Mouse (Mus musculus) right cerebral cortex, postnatal 14 days (tissue): Measurements from ENCODE around the gene Rcn1.

Source experiments
- DNase-seq: peaks from one replicate; pipeline ENCODE4 v3.0.0; 2022

The Rcn1 gene

DNA sequence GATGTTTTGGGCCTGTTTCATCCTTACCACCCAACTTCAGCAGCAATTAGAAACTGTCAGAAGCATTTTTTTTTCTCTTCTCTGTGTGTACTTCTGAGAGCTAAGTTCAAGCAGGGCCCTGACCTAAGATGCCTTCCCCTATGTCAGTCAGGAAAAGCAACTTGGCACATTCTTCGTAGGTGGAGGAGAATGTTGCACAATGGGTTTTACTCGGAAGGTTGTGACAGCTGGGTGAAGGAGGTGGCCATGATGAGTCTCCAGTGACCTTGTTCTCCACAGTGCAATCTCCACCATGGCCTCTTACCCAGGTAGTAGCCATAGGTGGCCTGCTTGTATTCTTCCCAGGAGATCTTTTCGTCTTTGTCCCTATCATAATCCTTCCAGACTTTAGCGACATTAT is 4.7 kb downstream of the Rcn1 start:
- DNase-seq: no peak

DNA sequence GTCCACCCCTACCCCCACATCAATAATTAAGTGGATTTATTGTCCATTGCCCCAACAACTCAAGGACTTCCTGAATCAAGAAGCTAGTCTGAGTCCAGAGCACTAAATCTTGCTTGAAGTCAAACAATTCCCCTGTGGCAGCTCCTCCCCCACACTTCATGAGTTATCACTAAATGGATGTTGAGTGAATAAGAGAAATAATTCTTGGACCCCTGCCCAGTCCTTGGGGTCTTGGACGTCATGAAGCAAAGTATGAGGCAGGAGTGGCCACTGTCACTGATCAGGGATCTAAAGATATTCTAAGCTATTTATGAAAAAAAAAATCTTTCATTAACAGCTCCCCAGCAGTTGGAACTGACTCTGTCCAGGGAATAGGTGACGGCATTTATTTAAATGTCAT is 6.6 kb downstream of the Rcn1 start:
- DNase-seq: no peak

DNA sequence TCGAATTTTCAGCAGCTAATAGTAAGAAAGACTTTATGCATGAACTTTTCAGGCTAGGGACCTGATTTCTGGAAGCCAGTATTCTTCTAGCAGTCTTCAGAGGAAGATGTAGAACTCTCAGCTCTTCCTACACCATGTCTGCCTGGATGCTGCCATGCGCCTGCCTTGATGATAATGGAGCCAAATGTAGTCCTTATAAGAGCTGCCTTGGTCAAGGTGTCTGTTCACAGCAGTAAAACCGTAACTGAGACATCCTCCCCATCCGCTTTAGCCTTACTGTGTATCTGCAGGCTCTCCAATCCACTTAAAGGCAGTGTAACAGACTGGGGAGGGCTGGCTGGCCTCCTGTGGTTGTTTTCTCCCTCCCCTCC is 7.7 kb downstream of the Rcn1 start:
- no peak for DNase-seq

DNA sequence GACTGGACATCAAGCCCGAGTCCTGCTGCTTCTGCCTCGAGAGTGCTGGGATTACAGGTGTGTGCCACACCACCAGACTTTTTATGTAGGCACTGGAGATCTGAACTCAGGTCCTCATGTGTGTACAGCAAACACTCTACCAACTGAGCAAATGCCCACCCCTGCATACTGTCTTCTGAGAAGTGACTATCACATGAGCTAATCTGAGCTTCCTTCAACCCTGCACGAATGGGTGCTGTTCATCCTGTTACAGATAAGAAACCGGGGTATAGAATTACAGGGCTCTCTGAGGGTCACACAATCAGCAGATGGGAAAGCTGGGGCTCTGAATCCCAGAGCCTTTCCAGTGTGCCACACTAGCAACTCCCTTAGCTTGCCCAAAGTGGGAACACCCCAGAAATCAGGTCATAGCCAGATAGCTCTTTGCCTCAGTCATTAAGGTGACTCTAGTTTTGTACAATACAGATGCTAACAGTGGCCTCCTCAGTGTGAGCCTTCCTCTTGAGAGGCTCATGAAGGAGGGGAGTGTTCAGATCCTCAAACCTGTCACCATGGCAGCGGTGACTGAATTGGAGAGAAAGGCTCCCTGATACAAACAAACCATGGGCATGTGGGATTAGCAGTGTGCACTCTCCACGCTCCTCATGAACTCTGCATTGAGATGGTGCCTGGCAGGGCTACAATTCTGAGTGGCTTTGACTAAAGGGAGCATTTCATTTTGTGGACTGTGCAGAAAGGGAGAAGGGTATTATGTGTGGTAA is 8.3 kb downstream of the Rcn1 start:
- DNase-seq: no peak

DNA sequence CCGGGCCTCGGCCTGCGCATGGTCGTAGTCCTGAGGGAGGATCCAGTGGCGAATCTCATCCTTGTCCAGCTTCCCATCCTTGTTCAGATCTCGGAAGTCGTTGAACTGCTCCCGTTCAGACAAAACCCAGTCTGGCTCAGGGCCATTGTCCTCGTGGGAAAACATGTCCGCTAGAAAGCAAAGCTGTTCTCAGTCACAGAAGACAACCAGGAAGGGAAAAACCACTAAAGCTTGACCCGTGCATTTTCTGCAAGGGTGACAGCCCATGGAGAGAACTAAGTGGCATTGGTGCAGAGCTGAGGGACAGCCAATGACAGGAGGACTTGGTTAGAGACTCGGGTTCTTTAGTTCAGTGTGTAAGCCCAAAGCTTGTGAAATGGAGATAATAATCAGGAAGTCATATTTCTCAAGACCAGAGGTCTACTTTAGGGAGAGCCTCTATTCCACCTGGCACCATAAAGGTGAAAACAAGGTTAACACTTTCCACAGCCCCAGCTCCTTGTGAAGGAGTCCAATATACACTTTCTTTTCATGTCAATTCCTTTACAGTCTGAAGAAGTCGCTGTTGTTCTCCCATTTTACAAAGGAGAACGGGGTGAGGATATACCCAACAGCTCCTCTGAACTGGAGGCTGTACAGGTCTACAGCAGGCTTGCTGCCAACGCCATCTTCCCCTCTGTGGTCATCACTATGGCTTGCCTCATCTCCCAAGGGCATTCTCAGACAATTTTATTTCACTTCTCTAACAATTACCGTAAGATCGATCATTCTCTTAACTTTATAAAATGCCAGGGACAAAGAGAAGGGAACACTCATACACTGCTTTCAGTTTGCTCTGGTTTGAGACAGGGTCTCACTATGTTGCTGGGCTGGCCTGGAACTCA is 9.9 kb downstream of the Rcn1 start:
- no peak for DNase-seq

DNA sequence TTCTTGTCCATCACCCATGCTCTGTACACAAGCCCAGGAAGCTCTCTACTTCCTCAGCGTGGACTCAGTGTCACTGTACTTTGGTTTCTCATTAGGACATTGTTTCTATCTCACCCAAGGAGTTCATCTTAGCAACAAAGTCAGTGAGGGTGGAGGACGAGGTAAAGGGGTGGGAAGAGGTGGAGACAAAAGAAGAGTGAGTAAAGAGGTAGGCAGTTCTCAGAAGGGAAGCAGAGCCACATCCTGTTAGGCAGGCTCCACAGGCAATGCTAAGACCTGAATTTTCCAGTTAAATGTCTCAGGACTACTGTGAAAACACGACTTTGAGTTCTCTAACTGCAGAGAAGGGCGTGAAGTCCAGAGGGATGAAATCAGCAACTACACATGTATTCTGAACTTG is 12.7 kb downstream of the Rcn1 start:
- DNase-seq: no peak

DNA sequence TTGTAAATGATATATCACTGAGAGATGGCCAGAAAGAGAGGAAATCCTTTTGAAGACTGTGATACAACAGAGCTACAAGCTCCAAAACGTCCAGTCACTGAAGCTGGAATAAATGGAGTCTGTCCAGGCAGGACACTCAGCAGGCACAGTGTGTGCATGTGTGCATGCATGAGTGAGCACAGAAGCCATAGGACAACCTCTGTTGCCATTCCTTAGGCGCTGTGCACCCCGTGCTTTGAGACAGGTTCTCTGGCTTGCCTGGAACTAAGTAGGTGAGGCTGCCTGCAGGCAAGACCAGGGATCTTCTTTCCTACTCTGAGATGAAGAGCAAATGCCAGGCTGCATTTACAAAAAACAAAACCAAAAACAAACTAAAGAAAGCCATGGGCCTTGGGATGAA is 14.1 kb downstream of the Rcn1 start:
- DNase-seq: no peak

DNA sequence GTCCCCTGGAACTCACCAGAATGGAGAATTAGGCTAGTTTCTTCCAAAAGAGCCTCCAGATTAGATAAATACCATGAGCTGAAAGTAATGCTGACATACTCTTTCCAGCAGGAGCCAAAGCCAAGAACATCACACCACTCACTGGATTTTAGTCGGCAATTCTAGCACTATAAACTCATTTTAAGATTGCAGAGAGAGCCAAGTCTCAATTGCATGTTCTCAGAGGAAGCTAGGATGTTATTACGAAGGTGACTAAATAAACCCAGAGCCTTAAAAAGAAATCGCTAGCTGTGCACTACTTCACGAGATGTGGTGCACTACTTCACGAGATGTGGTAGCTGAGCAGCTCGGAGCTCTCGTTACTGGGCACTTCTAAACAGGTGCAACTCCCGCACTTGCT is 16.1 kb downstream of the Rcn1 start:
- no peak for DNase-seq

DNA sequence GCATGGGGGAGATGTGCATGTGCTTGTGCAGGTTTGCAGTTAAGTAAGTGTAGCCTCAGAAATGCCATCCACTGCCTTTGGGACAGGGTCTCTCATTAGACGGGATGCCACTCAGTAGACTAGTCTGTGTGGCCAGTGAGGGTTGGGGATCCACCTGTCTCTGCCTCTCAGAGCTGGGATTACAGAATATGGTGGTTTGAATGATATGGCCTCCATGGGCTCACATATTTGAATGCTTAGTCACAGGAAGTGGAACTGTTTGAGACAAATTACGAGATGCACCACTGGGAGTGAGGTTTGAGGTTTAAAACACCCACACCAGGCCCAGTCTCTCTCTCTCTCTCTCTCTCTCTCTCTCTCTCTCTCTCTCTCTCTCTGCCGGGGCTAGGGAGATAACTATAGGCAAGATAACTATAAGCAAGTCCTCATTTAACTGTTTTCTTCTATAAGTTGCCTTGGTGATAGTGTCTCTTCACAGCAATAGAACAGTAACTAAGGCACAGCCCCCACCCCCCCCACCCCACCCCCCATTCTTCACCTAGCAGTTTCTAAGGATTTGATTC is 18.3 kb downstream of the Rcn1 start:
- DNase-seq: no peak

DNA sequence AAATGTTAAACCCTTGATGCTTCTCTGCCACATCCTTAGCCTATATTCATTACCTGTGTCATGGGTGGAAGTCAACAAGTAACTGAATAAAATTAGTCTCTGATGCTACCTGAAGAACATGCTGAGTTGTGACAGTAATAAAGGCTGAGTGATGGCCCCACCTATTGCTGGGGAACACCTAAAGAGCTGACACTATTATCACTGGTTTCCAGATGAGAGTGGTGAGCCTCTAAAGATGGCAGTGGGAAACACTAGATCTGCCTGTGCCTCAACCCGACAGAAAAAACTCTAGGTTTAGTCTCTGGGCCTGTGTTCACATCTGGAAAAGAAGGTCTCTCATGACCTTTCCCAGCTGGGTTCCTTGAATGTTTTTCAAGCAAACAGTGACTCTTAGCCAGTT is 19.4 kb downstream of the Rcn1 start:
- no peak for DNase-seq

DNA sequence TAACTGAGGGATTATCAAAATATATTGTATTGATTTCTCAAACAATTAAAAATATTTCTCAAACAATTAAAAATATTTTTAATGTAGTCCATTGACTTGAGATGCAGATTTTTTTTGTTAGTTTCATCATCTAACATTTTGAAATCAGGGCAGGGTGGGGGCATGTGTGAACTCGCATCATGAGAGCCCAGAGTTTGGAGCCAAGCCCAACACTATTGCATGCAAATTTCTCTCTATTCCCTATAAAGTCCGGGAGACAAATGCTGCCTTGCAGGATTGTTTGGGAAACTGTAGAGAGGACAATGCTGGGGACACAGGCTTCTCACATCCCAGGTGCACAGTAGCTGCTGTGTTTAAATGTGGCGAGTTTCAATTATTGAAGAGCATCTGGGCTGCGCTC is 23.4 kb downstream of the Rcn1 start:
- DNase-seq: no peak

DNA sequence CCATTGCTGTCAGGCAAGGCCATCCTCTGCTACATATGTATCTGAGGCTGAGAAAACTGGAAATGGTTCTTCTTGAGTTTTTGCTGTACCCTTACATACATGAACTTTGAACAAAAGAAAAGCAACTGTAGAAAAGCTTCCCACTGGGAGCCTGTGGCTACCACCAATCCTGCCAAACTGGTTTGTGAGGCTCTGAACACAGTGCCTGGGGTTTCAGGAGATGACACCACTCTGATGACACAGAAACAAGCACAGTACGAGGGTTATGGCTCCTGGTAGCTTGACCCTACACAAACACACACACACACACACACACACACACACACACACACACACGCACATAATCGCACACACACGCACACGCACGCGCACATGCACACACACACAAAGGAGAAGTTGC is 23.9 kb downstream of the Rcn1 start:
- DNase-seq: no peak

DNA sequence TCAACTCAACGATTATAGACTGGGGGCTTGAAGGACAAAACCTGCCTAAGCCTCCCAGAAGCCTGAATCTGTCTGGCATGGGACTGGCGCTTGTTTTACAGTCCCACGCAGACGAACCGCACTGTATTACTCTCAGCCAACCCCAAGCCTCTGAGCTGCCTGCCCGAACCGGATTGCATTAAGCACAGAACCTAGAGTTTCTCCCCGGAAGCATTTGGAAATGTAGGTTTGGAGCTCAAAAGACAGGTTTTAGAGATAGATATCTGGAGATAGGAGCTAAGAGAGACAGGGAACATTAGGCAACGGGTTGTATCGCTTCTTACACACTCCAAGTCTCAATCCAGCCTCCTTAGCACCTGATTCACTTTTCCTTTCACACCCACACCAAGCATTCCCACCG is 25.5 kb downstream of the Rcn1 start:
- DNase-seq: no peak

DNA sequence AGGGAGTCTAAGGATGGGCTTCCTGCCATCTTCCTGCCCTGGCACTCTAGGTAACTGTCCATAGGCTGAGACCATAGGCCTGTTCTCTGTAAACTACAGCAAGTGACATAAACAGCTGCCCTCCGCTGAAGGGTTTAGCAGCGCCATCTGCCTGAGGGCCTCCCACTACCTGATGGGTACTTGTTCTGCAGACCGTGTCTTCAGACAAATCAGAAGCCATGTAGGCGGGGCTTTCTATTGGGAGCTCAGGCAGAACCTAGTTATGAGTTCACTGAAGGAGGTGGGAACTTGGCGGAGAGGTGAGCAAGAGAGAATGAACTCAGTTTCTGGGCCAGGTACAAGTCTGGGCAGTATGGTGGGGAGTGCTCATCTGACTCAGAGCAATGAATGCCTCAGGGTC is 26.4 kb downstream of the Rcn1 start:
- no peak for DNase-seq

DNA sequence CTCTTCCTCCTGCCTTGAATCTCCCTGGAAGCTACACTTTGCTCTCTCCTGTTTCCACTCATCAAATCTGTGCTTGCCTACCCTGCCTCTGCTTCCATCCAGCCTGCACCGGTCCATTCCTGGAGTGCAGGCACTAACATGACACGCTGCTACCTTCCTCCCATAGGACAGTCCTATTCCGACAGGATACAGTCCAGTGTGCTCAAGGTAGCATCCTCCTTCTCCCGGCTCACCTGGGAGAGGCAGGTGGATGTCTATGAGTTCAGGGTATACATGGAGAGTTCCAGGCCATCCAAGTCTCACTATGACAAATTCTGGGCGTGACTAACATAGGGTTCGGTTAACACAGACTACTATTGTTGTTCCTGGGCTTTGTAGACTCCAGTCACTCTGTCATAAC is 27.0 kb downstream of the Rcn1 start:
- DNase-seq: no peak

DNA sequence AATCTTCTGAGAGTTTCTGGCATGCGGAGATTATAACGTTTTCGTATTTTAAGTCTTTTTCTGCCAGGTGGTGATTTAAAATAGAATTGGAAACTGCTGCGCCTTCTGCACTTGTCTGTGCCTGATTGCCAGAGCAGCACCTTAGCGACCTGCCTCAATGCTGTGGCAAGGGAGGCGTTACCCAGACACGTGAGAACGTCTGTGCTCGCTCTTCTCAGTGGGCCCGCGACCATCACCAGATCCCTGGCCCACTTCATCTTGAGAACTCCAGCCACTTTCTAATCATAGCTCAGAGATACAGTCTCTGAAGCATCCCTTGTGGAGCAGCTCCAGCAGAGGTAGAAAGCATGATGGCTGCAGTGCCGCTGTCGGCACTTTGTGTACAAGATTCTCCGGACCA is 28.4 kb downstream of the Rcn1 start:
- DNase-seq: no peak

DNA sequence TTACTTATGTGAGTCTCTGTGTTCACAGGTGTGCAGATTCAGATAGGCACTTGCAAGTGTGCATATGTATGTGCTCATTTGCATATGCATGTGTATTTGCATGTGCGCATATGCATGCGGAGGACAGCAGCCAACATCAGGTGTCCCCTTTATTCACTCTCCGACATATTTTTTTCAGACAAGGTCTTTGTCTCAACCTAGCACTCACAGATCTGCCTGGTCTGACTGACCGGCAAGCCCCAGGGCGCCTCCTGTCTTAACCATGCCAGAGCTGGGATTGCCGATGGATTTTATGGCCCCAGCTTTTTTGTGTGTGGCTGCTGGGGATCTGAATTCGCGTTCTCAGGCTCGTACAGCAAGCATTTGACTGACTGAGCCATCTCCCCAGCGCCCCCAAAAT is 28.9 kb downstream of the Rcn1 start:
- DNase-seq: no peak

DNA sequence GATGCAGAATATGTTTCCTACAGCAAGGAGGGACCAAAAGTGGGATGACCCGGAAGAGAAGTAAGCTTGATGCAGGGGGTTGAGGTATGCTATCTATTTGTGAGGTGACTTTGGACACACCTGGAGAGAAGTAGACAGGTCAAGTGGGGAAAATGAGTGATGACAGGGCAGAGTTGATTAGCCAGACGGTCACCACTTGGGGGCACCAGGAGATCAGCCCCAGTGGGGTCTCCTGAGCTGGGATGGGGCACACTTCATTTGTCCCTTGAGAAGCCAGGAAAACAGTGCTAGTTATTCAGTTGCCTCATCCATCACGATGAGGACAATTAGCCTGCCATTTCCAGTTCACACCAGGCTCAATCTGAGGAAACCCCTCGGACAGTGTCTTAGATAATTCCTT is 31.5 kb downstream of the Rcn1 start:
- DNase-seq: no peak

DNA sequence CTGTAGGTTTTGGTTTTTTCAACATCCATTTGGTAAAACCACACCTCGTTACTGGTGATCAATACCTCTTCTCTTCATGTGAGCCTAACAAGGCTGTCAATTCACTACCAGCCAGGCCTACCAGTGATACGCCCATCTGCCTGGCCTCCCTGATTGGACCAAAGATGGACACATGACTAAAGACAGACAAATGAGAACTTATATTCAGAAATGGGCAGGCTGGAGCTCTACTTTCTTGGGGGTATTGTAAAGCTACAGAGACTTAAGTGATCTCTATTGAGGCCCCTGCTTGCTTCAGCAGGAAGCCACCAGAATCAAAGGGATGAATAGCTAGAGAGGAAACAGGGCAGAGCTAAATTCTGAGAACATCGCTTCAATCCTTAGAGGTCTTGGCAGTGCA is 41.1 kb downstream of the Rcn1 start:
- DNase-seq: no peak

DNA sequence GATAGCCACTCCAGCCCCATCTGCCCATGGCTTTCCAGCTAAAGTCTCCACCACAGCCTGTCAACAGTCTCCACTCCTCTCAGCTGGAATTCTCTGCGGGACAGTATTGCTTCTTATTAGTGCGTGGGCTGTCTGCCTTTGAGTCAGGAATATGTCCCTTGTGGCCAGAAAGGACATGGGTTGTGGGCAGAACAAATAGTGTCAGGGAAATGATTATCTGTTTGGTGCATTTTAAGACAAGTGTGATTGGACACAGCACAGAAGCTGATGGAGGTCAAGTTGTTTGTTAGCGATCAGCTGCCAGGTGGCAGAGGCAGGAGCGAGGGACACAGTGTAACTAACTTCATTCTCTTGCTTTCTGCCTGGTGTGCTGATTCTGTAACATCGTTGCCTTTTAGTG is 42.3 kb downstream of the Rcn1 start:
- DNase-seq: no peak

DNA sequence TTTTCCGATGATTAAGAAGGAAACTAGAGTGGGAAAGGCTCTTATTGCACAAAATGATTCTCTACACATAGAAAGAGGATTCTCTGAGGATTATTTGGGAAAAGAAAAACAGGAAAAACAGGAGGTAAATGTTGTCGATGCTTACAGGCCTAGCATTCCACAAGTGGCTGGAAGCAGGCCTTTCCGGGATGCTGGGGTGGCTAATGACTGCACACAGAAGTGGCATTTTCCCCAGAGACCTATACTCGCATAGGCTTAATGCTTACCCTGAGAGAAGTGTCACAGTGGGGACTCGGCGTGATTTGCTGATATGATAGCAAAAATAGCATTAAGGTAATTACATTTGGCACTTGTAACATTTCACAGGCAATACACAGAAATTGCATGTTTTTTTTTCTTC is 50.2 kb downstream of the Rcn1 start:
- DNase-seq: no peak

DNA sequence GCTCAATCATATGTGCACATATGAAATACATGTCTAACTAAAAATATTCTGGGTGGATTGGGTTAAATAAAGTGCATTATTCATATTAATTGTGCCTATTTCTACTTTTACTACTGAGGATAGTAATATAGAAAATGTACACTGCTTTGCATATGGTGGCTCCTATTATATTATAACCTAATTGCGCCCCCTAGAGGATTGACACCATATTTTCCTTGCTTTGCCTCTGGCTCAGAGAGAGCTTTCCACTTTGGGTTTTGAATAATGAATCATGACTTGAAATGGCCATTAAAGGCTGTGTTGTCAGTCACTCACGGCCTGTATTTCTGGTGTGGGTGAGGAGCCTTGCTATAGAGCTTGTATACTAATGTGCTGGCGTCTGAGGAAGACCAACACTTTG is 59.1 kb downstream of the Rcn1 start:
- no peak for DNase-seq

DNA sequence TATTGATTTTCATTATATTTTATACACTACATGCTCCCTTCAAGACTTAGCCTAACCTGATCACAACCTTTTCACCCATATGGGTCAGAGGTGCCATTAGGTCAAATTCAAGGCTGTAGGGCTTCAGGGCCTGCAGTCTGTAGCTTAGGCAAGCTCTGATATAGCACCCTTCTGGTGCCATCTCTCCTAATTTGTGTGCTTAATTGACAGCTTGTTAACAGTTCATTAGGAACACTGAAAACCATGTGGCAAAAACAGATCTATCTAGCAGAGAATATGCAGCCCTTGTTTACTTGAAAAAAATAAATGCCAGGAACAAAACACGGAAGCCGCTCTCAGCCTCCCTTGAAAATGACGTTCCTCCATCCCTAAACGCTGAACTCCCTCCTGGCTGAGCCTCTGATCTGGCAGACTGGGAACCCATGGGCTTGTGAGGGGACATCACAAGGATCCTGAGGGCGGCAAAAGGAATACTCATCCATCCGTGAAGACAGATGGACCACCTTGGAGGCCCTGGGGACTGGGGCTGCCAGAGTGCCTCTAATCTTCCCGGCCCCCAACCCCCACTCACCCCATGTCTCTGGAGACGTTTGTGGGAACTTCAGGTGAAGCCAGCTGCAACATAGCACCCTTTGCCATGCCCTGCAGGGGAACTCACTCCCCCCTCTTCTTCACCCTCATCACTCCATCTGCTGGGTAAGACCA is 61.8 kb downstream of the Rcn1 start:
- no peak for DNase-seq
